Mouse (Mus musculus) neural tube, embryonic 13.5 days (tissue): ENCODE measurements at regions not wholly inside any gene's neighbourhood (a gene's known extent, or its start where the extent isn't known, plus 50 kb on each side); places are given as distances from the start of the nearest gene placed in this dataset.

ENCODE experiments used
- ATAC-seq: fragments of 200-750 bp; cut with Nextera tagmentation; 2 replicates; pipeline ENCODE4 v1.8.0; 2017; ENCODE audit warnings: low read depth, mild to moderate bottlenecking, moderate TSS enrichment, moderate library complexity
- H3K27ac ChIP-seq: fragments of 300-500 bp; sonication (generic); replicated peaks from 2 replicates; pipeline ENCODE4 v1.5.1; 2015; ENCODE audit warnings: moderate library complexity, mild to moderate bottlenecking, inconsistent platforms
- H3K27me3 ChIP-seq: fragments of 300-500 bp; sonication (generic); 2 replicates; pipeline ENCODE4 v1.6.1; 2015; ENCODE audit warnings: mild to moderate bottlenecking, inconsistent platforms
- H3K36me3 ChIP-seq: fragments of 300-500 bp; sonication (generic); 2 replicates; pipeline ENCODE4 v1.6.1; 2015; ENCODE audit warnings: mild to moderate bottlenecking, inconsistent platforms
- H3K4me1 ChIP-seq: fragments of 300-500 bp; sonication (generic); replicated peaks from 2 replicates; pipeline ENCODE4 v1.6.1; 2015; ENCODE audit warnings: inconsistent platforms
- H3K4me2 ChIP-seq: fragments of 300-500 bp; sonication (generic); 2 replicates; pipeline ENCODE4 v1.6.1; 2015; ENCODE audit warnings: inconsistent platforms, mild to moderate bottlenecking, moderate library complexity
- H3K4me3 ChIP-seq: fragments of 300-500 bp; sonication (generic); 2 replicates; pipeline ENCODE4 v1.5.1; 2015; ENCODE audit warnings: mild to moderate bottlenecking, inconsistent platforms
- H3K9ac ChIP-seq: fragments of 300-500 bp; sonication (generic); 2 replicates; pipeline ENCODE4 v1.6.1; 2015; ENCODE audit warnings: moderate library complexity, mild to moderate bottlenecking, inconsistent platforms
- H3K9me3 ChIP-seq: fragments of 300-500 bp; sonication (generic); 2 replicates; pipeline ENCODE4 v1.6.1; 2016; ENCODE audit warnings: inconsistent platforms
- WGBS: fragments of 180-500 bp; shearing (Covaris S2); methylation state at CpG from one replicate; pipeline ENCODE4 v1.1.7; 2015; 5-methylcytosine and 5-hydroxymethylcytosine counted together

DNA sequence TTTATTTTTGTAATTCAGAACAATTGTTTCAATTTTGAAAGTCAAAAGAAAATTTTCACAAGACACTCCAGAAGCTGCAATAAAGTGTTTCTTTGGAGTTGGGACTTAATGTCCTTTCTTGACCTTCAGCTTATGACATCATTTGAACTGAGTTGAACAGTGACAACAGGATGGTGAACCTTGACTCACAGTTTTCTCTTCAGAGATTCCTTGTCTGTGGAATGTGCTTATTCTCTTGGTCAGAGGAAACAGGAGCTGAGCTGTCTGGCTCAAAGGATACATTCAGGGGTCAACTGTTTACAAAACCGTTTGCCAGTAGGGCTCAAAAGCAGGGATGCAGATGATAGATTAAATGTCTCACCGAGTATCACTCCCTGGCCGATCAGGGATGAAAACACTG, 408.0 kb downstream of the Col12a1 start:
- Histone ChIP-seq H3K4me1 (no peaks in the 10 kb centered on the region), H3K4me3 (no peak overlapping the region), H3K9me3 (no peaks in the 10 kb centered on the region), H3K4me2 (no peak overlapping the region), H3K9ac (no peak overlapping the region), H3K27me3 (no peaks in the 10 kb centered on the region), H3K27ac (no peak overlapping the region), H3K36me3 (no peaks in the 10 kb centered on the region)
- WGBS = 72% methylated on average over 3 of the region's 3 CpGs
- ATAC-seq = no peak

DNA sequence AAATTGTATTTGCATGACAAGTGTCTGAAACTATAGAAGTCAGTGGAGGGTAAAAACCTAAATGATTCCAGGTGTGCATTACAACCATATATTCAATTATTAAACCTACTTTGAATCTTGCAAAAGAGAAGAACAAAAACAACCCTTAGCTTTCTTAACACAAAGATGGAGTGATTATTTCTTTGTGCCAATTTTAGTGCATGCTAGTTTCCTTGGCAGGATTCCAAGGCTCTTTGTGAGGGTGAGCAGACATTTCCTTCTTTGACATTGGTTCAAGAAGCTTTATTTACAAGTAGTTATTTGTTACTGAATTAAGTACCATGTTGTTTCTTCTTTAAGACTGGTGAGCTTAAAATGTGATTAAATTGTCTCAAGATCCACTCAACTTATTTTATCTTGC, 401.2 kb downstream of the Col12a1 start:
- ATAC-seq = no peak
- Histone ChIP-seq H3K27me3 (no peaks in the 10 kb centered on the region), H3K9me3 (no peaks in the 10 kb centered on the region), H3K4me3 (no peak overlapping the region), H3K4me2 (no peak overlapping the region), H3K36me3 (no peaks in the 10 kb centered on the region), H3K9ac (no peak overlapping the region), H3K27ac (no peak overlapping the region), H3K4me1 (no peaks in the 10 kb centered on the region)

DNA sequence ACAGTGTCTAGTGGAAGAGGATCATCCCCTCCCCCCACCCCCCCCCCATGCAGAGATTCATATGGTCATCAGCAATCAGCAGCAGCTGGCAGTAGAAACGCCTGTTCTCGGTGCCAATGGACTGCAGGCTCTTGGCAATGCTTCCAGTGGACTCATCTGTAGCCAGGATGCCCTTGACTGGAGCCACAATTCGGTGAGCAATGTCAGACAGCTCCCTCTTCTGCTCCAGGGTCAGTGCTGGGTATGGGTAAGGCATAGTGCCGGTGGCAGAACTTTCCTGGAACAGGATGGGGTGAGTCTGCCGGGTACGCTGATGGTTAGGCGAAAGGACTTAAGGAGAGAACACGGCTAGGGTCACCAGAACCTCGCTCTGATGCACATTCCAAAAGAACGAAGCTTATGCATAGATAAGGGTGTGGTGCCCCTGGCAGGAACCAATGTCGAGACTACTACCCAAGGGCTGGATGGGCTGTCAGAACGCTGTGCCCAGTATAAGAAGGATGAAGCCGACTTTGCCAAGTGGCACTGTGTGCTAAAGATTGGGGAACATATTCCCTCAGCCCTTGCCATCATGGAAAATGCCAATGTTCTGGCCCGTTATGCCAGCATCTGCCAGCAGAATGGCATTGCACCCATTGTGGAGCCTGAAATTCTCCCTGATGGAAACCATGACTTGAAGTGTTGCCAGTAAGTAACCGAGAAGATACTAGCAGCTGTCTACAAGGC, 372.1 kb downstream of the Col12a1 start:
- no peaks in the 10 kb centered on the region for H3K36me3 ChIP-seq
- no peaks in the 10 kb centered on the region for H3K9me3 ChIP-seq
- no peak overlapping the region for H3K27ac ChIP-seq
- 92% methylated on average over 15 of the region's 15 CpGs for WGBS
- no peaks in the 10 kb centered on the region for H3K27me3 ChIP-seq
- H3K4me2 ChIP-seq = no peak overlapping the region
- no peak overlapping the region for H3K4me3 ChIP-seq
- H3K4me1 ChIP-seq = no peaks in the 10 kb centered on the region
- no peak overlapping the region for H3K9ac ChIP-seq
- ATAC-seq = no peak

DNA sequence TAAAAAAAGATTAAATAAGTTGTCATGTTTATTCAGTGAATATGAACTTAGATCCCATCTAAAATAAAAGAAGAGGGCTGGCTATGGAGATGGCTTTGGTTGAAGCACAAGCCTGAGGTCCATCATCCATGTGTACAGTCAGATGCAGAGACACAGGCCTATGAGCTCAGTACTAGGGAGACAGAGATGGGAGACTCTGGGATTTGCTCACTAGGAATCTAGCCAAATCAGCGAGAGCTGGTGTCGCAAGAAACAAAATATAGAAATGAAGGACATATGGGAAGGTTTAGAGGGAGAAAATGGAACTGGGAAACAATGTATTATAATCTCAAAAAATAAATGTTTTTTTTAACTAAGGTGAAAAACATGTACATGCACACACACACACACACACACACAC, 326.6 kb downstream of the Col12a1 start:
- Histone ChIP-seq H3K4me1 (no peaks in the 10 kb centered on the region), H3K4me3 (no peak overlapping the region), H3K36me3 (no peaks in the 10 kb centered on the region), H3K27me3 (no peaks in the 10 kb centered on the region), H3K27ac (no peak overlapping the region), H3K9ac (no peak overlapping the region), H3K9me3 (no peaks in the 10 kb centered on the region), H3K4me2 (no peak overlapping the region)
- WGBS = 96% methylated on average over 2 of the region's 2 CpGs
- no peak for ATAC-seq

- ATAC-seq = no peak
- Histone ChIP-seq H3K9ac (no peak overlapping the region), H3K9me3 (no peaks in the 10 kb centered on the region), H3K4me2 (no peak overlapping the region), H3K27me3 (no peaks in the 10 kb centered on the region), H3K4me1 (no peaks in the 10 kb centered on the region), H3K4me3 (no peak overlapping the region), H3K27ac (no peak overlapping the region), H3K36me3 (no peaks in the 10 kb centered on the region)
These were observed 303.6 kb downstream of the Col12a1 start for GRCm38 (mm10) chr9:79414989-79415388.

GRCm38 (mm10) chr9:79430417-79430816, 288.2 kb downstream of the Col12a1 start:
- H3K36me3 ChIP-seq = no peaks in the 10 kb centered on the region
- H3K27me3 ChIP-seq = no peaks in the 10 kb centered on the region
- H3K9me3 ChIP-seq = no peaks in the 10 kb centered on the region
- H3K4me1 ChIP-seq = no peaks in the 10 kb centered on the region
- 52% methylated on average over 1 of the region's 1 CpGs for WGBS
- H3K9ac ChIP-seq = no peak overlapping the region
- ATAC-seq = no peak
- H3K4me2 ChIP-seq = no peak overlapping the region
- no peak overlapping the region for H3K27ac ChIP-seq
- no peak overlapping the region for H3K4me3 ChIP-seq

DNA sequence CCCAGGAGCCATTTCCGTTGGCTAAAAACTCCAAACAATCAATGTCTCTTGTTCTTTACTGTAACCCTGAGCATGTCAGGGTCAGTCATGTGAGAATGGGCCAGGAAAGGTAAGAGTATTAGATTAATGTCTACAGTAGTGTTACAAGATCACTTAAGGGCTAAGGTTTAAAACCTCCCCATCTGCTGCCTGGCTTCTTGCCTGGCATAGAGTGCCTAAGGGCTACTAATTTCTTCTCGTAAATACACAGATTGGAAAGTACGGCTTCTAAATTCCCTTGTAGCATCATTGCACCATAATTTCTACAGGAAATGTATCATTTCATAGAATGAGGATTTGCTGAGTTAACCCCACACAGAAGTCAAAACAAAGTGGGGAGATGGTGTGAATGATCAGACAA, 281.0 kb downstream of the Col12a1 start:
- Histone ChIP-seq H3K36me3 (no peaks in the 10 kb centered on the region), H3K4me2 (no peak overlapping the region), H3K27ac (no peak overlapping the region), H3K4me1 (no peaks in the 10 kb centered on the region), H3K4me3 (no peak overlapping the region), H3K9ac (no peak overlapping the region), H3K27me3 (no peaks in the 10 kb centered on the region), H3K9me3 (no peaks in the 10 kb centered on the region)
- 78% methylated on average over 3 of the region's 3 CpGs for WGBS
- no peak for ATAC-seq

DNA sequence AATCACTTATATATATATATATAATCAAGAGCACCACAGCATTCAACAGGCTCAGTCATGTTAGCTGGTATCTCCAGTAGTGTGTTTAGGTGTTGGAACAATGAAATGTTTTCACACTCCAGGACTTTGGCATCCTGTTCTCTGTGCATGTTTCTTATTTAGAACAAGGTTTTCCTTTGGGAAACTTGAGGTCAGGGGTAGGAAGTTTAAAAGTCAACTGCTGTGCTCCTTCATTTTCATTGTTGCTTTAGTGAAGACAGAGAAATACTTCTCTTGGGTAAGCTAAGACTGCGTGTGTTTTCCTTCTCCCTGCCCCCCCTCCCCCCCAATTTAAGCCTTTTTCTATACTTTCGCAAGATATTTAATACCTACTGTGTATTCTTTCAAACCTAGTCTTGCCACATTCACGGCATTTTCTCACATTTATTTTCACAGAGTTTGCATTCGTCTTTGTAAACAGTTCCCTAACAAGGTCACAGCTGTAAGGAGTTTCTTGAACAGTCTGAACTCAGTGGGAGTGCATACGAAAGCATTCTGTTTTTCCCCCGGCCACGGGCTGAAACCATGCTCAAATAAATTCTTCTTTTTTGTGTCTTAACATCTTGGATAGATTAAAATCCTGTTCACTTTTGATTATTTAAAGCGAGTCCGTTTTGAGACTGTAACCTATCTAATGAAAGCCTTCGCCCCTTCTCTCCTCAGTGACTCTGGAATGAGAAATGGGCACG, 279.2 kb downstream of the Col12a1 start:
- no peak overlapping the region for H3K27ac ChIP-seq
- WGBS = 59% methylated on average over 11 of the region's 11 CpGs

GRCm38 (mm10) chr9:79455226-79455625, 263.4 kb downstream of the Col12a1 start:
- Histone ChIP-seq H3K4me3 (no peak overlapping the region), H3K27me3 (no peaks in the 10 kb centered on the region), H3K4me1 (no peaks in the 10 kb centered on the region), H3K27ac (no peak overlapping the region), H3K9ac (no peak overlapping the region), H3K9me3 (no peaks in the 10 kb centered on the region), H3K4me2 (no peak overlapping the region), H3K36me3 (no peaks in the 10 kb centered on the region)
- WGBS = 60% methylated on average over 3 of the region's 3 CpGs
- ATAC-seq = no peak

More for the DNA sequence above, 279.2 kb downstream of the Col12a1 start:
- H3K27me3 ChIP-seq = no peaks in the 10 kb centered on the region
- no peak overlapping the region for H3K9ac ChIP-seq
- H3K36me3 ChIP-seq = no peaks in the 10 kb centered on the region
- no peak overlapping the region for H3K4me3 ChIP-seq
- no peak for ATAC-seq
- no peak overlapping the region for H3K4me2 ChIP-seq
- H3K4me1 ChIP-seq = no peaks in the 10 kb centered on the region
- H3K9me3 ChIP-seq = no peaks in the 10 kb centered on the region

GRCm38 (mm10) chr9:79479118-79479517, 239.5 kb downstream of the Col12a1 start:
- no peaks in the 10 kb centered on the region for H3K4me1 ChIP-seq
- 46% methylated on average over 1 of the region's 1 CpGs for WGBS
- H3K4me3 ChIP-seq = no peak overlapping the region
- H3K9me3 ChIP-seq = no peaks in the 10 kb centered on the region
- no peak overlapping the region for H3K9ac ChIP-seq
- ATAC-seq = no peak
- no peaks in the 10 kb centered on the region for H3K27me3 ChIP-seq
- H3K27ac ChIP-seq = no peak overlapping the region
- H3K4me2 ChIP-seq = no peak overlapping the region
- H3K36me3 ChIP-seq = no peaks in the 10 kb centered on the region

GRCm38 (mm10) chr9:79500253-79500652, 218.4 kb downstream of the Col12a1 start:
- 68% methylated on average over 2 of the region's 2 CpGs for WGBS
- Histone ChIP-seq H3K36me3 (no peaks in the 10 kb centered on the region), H3K9ac (no peak overlapping the region), H3K4me2 (no peak overlapping the region), H3K4me3 (no peak overlapping the region), H3K27ac (no peak overlapping the region), H3K27me3 (no peaks in the 10 kb centered on the region), H3K4me1 (no peaks in the 10 kb centered on the region), H3K9me3 (no peaks in the 10 kb centered on the region; the same call in 1 of the 2 replicates)
- no peak for ATAC-seq

- ATAC-seq = no peak
- H3K9ac ChIP-seq = no peak overlapping the region
- H3K36me3 ChIP-seq = no peaks in the 10 kb centered on the region
- no peak overlapping the region for H3K4me2 ChIP-seq
- H3K27ac ChIP-seq = no peak overlapping the region
- H3K4me3 ChIP-seq = no peak overlapping the region
- no peaks in the 10 kb centered on the region; the same call in 1 of the 2 replicates for H3K9me3 ChIP-seq
- H3K27me3 ChIP-seq = no peaks in the 10 kb centered on the region
- H3K4me1 ChIP-seq = no peaks in the 10 kb centered on the region
These were observed 216.6 kb downstream of the Col12a1 start for GRCm38 (mm10) chr9:79502034-79502433.

GRCm38 (mm10) chr9:79516384-79516783, 202.2 kb downstream of the Col12a1 start:
- 87% methylated on average over 7 of the region's 7 CpGs for WGBS
- H3K4me1 ChIP-seq = no peaks in the 10 kb centered on the region
- H3K9ac ChIP-seq = no peak overlapping the region
- H3K27ac ChIP-seq = no peak overlapping the region
- no peak for ATAC-seq
- H3K27me3 ChIP-seq = no peaks in the 10 kb centered on the region
- no peak overlapping the region for H3K4me2 ChIP-seq
- H3K36me3 ChIP-seq = no peaks in the 10 kb centered on the region
- H3K9me3 ChIP-seq = no peaks in the 10 kb centered on the region
- H3K4me3 ChIP-seq = no peak overlapping the region
